Mouse (Mus musculus): Measurements from ENCODE around the gene Vmn1r26. TPM values are rescaled to one million over a fixed set of nuclear protein-coding genes. Genes with fewer than 3 reads are reported as not detected.
"Not testable (repeated sequence)": the region's sequence is repeated elsewhere in the genome, so short reads cannot be mapped to it uniquely, and the experiment has no call there.

Vmn1r26 gene
- polyA plus RNA-seq (2017; shearing (Covaris generic)), result not detected

DNA sequence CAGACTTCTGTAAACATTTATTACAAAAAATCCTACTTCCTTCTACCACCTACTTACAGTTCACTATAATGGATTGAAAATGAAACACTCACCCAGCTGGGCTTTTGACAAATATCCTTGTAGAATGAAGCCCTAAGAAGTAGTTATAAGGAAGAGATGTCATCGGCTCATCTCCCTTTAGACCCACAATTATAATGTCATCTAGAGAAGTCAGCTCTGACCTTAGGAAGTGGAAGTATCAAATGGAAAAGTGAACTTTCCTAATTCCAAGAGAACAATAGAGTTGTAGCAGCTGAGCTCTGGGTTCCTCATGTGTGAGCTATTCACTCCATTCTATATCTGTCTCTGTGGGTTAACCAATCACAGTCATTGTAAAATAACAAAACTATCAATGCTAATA, at the start of gene Vmn1r26:
TSS of gene Vmn1r26 (minus strand) at position 101 of the 400 bp plus-strand sequence.
- ATAC-seq, result no peak

DNA sequence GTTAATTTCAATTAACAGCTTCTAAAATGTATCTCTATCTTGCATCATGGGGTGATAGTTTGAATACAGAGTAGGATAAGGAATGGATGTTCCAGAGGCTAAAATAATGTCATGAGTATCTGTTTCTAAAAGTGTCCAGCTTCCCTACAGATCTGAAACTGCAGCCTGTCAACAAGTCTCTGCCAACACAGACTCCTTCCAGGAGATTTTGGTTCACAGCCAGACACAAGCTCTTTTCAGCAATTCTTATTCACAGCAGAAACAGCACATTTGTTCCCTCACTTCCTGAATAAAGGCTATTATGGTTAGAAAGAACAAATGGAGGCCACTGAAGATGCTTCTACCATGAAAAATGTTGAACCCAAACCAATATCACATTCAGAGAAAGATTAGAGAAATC, 29.1 kb upstream of the Vmn1r26 start:
- ATAC-seq, result no peak

DNA sequence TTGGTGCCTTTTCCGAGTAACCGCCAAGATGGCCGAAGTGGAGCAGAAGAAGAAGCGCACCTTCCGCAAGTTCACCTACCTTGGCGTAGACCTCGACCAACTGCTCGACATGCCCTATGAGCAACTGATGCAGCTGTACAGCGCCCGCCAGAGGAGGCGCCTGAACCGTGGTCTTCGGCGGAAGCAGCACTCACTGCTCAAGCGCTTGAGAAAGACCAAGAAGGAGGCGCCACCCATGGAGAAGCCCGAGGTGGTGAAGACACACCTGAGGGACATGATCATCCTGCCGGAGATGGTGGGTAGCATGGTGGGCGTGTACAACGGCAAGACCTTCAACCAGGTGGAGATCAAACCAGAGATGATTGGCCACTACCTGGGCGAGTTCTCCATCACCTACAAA, 2.5 kb upstream of the Vmn1r26 start:
- ATAC-seq, result not testable (repeated sequence)

DNA sequence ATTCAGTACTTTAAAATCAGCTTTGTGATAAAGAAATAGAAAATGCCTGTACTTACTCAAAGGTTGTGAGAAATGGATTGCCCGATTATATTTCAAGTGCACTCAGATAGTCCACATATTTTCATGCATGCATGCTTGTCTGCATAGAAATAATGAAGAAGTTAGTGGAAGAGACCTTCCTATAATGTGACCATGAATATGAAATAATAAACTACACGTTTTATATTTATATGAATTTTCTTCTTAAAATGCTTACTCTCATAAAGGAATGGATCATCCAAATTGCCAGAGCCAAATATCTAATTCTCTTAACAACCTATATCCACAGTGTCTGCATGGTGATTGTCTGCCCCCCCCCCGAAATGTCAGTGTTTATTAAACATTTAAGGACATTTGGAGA, 34.2 kb downstream of the Vmn1r26 start, which contains the start of gene Vmn1r25:
TSS of gene Vmn1r25 (minus strand) at position 101 of the 400 bp plus-strand sequence.
- ATAC-seq, result no peak

DNA sequence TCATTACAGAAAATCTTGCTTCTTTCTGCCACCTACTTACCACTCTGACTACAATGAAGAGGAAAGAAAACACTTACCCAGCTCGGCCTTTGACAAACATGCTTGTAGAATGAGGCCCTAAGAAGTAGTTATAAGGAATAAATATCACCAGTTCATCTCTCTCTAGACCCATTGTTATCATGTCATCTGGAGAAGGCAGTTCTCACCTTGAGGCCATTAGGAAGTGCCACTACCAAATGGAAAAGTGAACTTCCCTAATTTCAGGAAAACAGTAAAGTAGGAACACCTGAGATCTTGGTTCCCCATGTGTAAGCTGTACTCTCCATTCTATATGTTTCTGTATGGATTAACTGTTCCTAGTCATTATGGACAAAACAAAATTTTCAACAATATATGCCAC, 53.6 kb downstream of the Vmn1r26 start, which contains the start of gene Vmn1r24:
TSS of gene Vmn1r24 (minus strand) at position 101 of the 400 bp plus-strand sequence.
- ATAC-seq, result not testable (repeated sequence)

Other genes starting within 250 kb of the Vmn1r26 start
- 10 to 100 TPM; 11.8 to 15.9 (median 13.7) TPM for gene Vopp1, start 190.0 kb downstream of the Vmn1r26 start, polyA plus RNA-seq (2017; shearing (Covaris generic))
- gene Vmn1r21, start 164.8 kb downstream of the Vmn1r26 start, polyA plus RNA-seq (2017; shearing (Covaris generic)), result not detected
- not detected for gene Vmn1r22, start 107.1 kb downstream of the Vmn1r26 start, polyA plus RNA-seq (2017; shearing (Covaris generic))
- not detected for gene Vmn1r23, start 88.3 kb downstream of the Vmn1r26 start, polyA plus RNA-seq (2017; shearing (Covaris generic))
- gene Vmn1r24, start 53.7 kb downstream of the Vmn1r26 start, polyA plus RNA-seq (2017; shearing (Covaris generic)), result under 1 TPM in 1 of 3 experiments, not detected in 2; 0.39 TPM
- gene Vmn1r25, start 34.3 kb downstream of the Vmn1r26 start, polyA plus RNA-seq (2017; shearing (Covaris generic)), result not detected
- not detected for gene Vmn1r27, start 203.7 kb upstream of the Vmn1r26 start, polyA plus RNA-seq (2017; shearing (Covaris generic))
- under 1 TPM in 2 of 3 experiments, not detected in 1; 0.08 to 0.09 TPM for gene Vmn1r28, start 246.9 kb upstream of the Vmn1r26 start, polyA plus RNA-seq (2017; shearing (Covaris generic))